Mouse (Mus musculus): ENCODE measurements around the gene Amt. TPM values are rescaled to one million over a fixed set of nuclear protein-coding genes. Genes with fewer than 3 reads are reported as not detected.
A peak's percentile ranks its signal among the peaks of the same experiment; 100 is the strongest.
"Not testable (repeated sequence)": the region's sequence is repeated elsewhere in the genome, so short reads cannot be mapped to it uniquely, and the experiment has no call there.

Gene Amt
- polyA plus RNA-seq, 1 experiment: not detected

- Histone ChIP-seq H3K4me3 (ENCODE audit: insufficient read depth, low read depth, low read length) (no peak overlapping the region), H3K27ac (ENCODE audit: insufficient read depth, low read depth, low read length) (no peak overlapping the region), H3K4me1 (ENCODE audit: control insufficient read depth, insufficient read depth, low read length) (no peaks in the 10 kb centered on the region)
- TF ChIP-seq CTCF (IDR thresholded peaks at IDR 0.05; ENCODE audit: insufficient read depth, low read depth, low read length) (no peak), POLR2A (IDR thresholded peaks at IDR 0.05; ENCODE audit: insufficient read depth, low read depth, low read length) (no peak)
- WGBS: 92% methylated on average over 3 of the region's 3 CpGs
These were observed 20.9 kb downstream of the Amt start for GRCm38 (mm10) chr9:108317572-108317971.

- WGBS: 18% methylated on average over 2 of the region's 2 CpGs
- H3K27ac ChIP-seq (ENCODE audit: insufficient read depth, low read depth, low read length): no peak overlapping the region
- no peak overlapping the region for H3K4me3 ChIP-seq (ENCODE audit: insufficient read depth, low read depth, low read length)
- H3K4me1 ChIP-seq (ENCODE audit: control insufficient read depth, insufficient read depth, low read length): no peaks in the 10 kb centered on the region
- TF ChIP-seq CTCF (IDR thresholded peaks at IDR 0.05; ENCODE audit: insufficient read depth, low read depth, low read length): no peak
- TF ChIP-seq POLR2A (IDR thresholded peaks at IDR 0.05; ENCODE audit: insufficient read depth, low read depth, low read length): no peak
These were observed 21.8 kb downstream of the Amt start for GRCm38 (mm10) chr9:108318462-108318861.

DNA sequence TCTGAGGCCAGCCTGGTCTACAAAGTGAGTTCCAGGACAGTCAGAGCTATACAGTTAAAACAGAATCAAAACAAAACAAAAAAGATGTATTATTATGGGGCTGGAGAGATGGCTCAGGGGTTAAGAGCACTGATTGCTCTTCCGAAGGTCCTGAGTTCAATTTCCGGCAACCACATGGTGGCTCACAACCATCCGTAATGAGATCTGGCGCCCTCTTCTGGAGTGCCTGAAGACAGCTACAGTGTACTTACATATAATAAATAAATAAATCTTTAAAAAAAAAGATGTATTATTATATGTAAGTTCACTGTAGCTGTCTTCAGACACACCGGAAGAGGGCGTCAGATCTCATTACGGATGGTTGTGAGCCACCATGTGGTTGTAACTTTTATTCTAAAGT lies 25.4 kb downstream of the Amt start:
- not testable (repeated sequence) for H3K4me3 ChIP-seq (ENCODE audit: insufficient read depth, low read depth, low read length); H3K4me1 ChIP-seq (ENCODE audit: control insufficient read depth, insufficient read depth, low read length); H3K27ac ChIP-seq (ENCODE audit: insufficient read depth, low read depth, low read length)
- 92% methylated on average over 7 of the region's 7 CpGs for WGBS

DNA sequence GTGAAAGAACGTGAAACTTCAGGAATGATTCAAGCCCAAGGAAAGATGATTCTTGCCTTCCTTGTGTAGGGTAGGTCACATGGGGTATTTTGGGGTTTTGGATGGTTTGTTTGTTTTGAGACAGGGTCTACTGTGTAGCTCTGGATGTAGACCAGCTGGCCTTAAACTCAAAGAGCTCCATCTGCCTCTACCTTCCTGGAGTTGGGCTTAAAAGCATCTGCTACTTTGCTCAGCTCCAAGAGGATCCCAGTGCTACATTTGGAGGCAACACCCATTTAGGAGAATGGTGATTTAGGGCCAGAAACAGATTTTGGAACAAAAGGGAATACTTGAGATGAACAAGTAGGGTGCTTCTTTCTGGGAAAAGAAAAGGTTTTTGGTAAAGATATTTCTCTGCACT lies 28.1 kb downstream of the Amt start:
- no peak overlapping the region for H3K27ac ChIP-seq (ENCODE audit: insufficient read depth, low read depth, low read length)
- WGBS: 87% methylated on average over 1 of the region's 1 CpGs
- H3K4me3 ChIP-seq (ENCODE audit: insufficient read depth, low read depth, low read length): no peak overlapping the region
- TF ChIP-seq POLR2A (IDR thresholded peaks at IDR 0.05; ENCODE audit: insufficient read depth, low read depth, low read length) (no peak), CTCF (IDR thresholded peaks at IDR 0.05; ENCODE audit: insufficient read depth, low read depth, low read length) (no peak)
- H3K4me1 ChIP-seq (ENCODE audit: control insufficient read depth, insufficient read depth, low read length): no peaks in the 10 kb centered on the region

DNA sequence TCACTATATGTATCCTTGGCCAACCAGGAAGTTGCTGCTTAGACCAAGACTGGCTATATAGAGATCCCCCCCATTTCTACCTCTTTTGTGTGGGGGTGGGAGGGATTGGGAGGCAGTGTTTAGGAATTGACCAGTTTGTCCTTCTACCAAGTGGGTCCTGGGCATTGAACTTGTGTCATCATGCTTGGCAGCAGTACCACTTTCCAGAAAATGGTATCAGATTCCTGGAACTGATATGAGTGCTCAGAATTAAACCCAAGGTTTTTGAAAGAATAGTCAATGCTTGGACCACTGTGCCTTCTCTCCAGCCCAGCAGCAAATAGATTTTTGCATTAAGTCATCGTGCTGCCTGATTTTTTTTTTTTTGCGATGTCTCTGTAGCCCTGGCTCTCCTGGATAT lies 29.2 kb downstream of the Amt start:
- TF ChIP-seq CTCF (IDR thresholded peaks at IDR 0.05; ENCODE audit: insufficient read depth, low read depth, low read length): no peak
- TF ChIP-seq POLR2A (IDR thresholded peaks at IDR 0.05; ENCODE audit: insufficient read depth, low read depth, low read length): no peak
- 92% methylated on average over 2 of the region's 2 CpGs for WGBS
- Histone ChIP-seq H3K27ac (ENCODE audit: insufficient read depth, low read depth, low read length) (no peak overlapping the region), H3K4me3 (ENCODE audit: insufficient read depth, low read depth, low read length) (no peak overlapping the region), H3K4me1 (ENCODE audit: control insufficient read depth, insufficient read depth, low read length) (no peaks in the 10 kb centered on the region)

- Histone ChIP-seq H3K27ac (ENCODE audit: insufficient read depth, low read depth, low read length) (peak overlapping the region; percentile 49; the same call in 1 of the 2 replicates), H3K4me1 (ENCODE audit: control insufficient read depth, insufficient read depth, low read length) (peaks cover 14% of the 10 kb centered on the region), H3K4me3 (ENCODE audit: insufficient read depth, low read depth, low read length) (no peak overlapping the region)
- 55% methylated on average over 10 of the region's 10 CpGs for WGBS
- TF ChIP-seq CTCF (IDR thresholded peaks at IDR 0.05; ENCODE audit: insufficient read depth, low read depth, low read length) (no peak), POLR2A (IDR thresholded peaks at IDR 0.05; ENCODE audit: insufficient read depth, low read depth, low read length) (no peak)
These were observed 41.3 kb downstream of the Amt start for GRCm38 (mm10) chr9:108337848-108338550.

GRCm38 (mm10) chr9:108338551-108338885 lies 41.9 kb downstream of the Amt start:
- WGBS: 19% methylated on average over 6 of the region's 6 CpGs
- Histone ChIP-seq H3K4me1 (ENCODE audit: control insufficient read depth, insufficient read depth, low read length) (peaks cover 14% of the 10 kb centered on the region), H3K4me3 (ENCODE audit: insufficient read depth, low read depth, low read length) (no peak overlapping the region), H3K27ac (ENCODE audit: insufficient read depth, low read depth, low read length) (peak overlapping the region; percentile 49; the same call in 1 of the 2 replicates)
- no peak for TF ChIP-seq POLR2A (IDR thresholded peaks at IDR 0.05; ENCODE audit: insufficient read depth, low read depth, low read length)
- no peak for TF ChIP-seq CTCF (IDR thresholded peaks at IDR 0.05; ENCODE audit: insufficient read depth, low read depth, low read length)

GRCm38 (mm10) chr9:108338886-108339781 lies 42.5 kb downstream of the Amt start, which contains the start of gene Gpx1:
Gene Gpx1 (plus strand): TSS chr9:108338903.
- WGBS: under 1% methylated on average over 49 of the region's 49 CpGs
- TF ChIP-seq POLR2A (IDR thresholded peaks at IDR 0.05; ENCODE audit: insufficient read depth, low read depth, low read length): peak; percentile 77
- TF ChIP-seq CTCF (IDR thresholded peaks at IDR 0.05; ENCODE audit: insufficient read depth, low read depth, low read length): no peak
- Histone ChIP-seq H3K4me1 (ENCODE audit: control insufficient read depth, insufficient read depth, low read length) (peaks cover 14% of the 10 kb centered on the region), H3K4me3 (ENCODE audit: insufficient read depth, low read depth, low read length) (peak within 1 kb of the TSS; percentile 68), H3K27ac (ENCODE audit: insufficient read depth, low read depth, low read length) (peak within 1 kb of the TSS; percentile 77)

DNA sequence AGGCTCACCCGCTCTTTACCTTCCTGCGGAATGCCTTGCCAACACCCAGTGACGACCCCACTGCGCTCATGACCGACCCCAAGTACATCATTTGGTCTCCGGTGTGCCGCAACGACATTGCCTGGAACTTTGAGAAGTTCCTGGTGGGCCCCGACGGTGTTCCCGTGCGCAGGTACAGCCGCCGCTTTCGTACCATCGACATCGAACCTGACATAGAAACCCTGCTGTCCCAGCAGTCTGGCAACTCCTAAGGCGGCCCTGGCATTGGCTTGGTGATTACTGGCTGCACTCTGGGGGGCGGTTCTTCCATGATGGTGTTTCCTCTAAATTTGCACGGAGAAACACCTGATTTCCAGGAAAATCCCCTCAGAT lies 43.2 kb downstream of the Amt start:
- Histone ChIP-seq H3K4me1 (ENCODE audit: control insufficient read depth, insufficient read depth, low read length) (peaks cover 14% of the 10 kb centered on the region), H3K4me3 (ENCODE audit: insufficient read depth, low read depth, low read length) (peak overlapping the region; percentile 68), H3K27ac (ENCODE audit: insufficient read depth, low read depth, low read length) (peak overlapping the region; percentile 77)
- TF ChIP-seq CTCF (IDR thresholded peaks at IDR 0.05; ENCODE audit: insufficient read depth, low read depth, low read length) (no peak), POLR2A (IDR thresholded peaks at IDR 0.05; ENCODE audit: insufficient read depth, low read depth, low read length) (no peak)
- 17% methylated on average over 20 of the region's 20 CpGs for WGBS
